Comparison of ENCODE assay signal across 20 mouse cellular contexts in the genomic region with DNA sequence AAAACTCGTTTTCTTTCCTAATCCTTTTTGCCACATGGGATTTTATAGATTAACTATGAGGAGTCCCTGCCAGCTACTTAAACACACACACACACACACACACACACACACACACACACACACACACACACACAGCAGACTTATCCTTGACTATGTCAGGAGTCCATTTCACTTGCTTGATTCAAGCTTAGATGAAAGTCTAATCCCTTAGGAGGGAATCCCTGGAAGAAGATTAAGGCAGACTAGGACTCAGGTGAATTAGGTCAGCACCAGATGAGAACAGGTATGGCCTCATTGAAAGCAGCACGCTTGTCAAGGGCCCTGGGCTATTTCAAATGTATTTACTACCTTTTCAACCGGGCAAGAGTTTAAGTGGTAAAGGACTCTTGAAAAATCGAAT.
DNase-seq lines count a peak whose midpoint lies in the region; ATAC-seq lines count a peak whose summit lies in the region.
"Had no signal": no experiment of that assay in that cellular context is flagged by ENCODE, and none has a peak within 500 bp of the region (broad histone marks: within the 10 kb centered on the region; RNA-seq: fewer than 3 reads in every experiment).

No protein-coding gene starts in this region.

- peaks cover 8% of the 10 kb centered on the region for H3K4me1 ChIP-seq in liver, embryonic 12.5 days
- no peaks in the 10 kb centered on the region for H3K4me1 ChIP-seq in forebrain, embryonic 13.5 days
- H3K4me1 ChIP-seq: embryonic facial prominence, embryonic 12.5 days; forebrain, embryonic 15.5 days had no signal

- H3K4me2 ChIP-seq in liver, embryonic 12.5 days, result no peak overlapping the region
- H3K4me2 ChIP-seq in forebrain, embryonic 13.5 days, result no peak overlapping the region
- H3K4me2 ChIP-seq: embryonic facial prominence, embryonic 12.5 days; forebrain, embryonic 12.5 days; forebrain, embryonic 15.5 days had no signal

- H3K27ac ChIP-seq in liver, embryonic 12.5 days, result no peak overlapping the region
- no peak overlapping the region for H3K27ac ChIP-seq in forebrain, embryonic 13.5 days
- H3K27ac ChIP-seq: embryonic facial prominence, embryonic 12.5 days; forebrain, embryonic 10.5 days; forebrain, embryonic 12.5 days; forebrain, embryonic 15.5 days had no signal

- no peaks in the 10 kb centered on the region for H3K9me3 ChIP-seq in liver, embryonic 12.5 days (replicated peaks)
- no peaks in the 10 kb centered on the region for H3K9me3 ChIP-seq in forebrain, embryonic 13.5 days (replicated peaks)
- H3K9me3 ChIP-seq: embryonic facial prominence, embryonic 12.5 days; forebrain, embryonic 10.5 days; forebrain, embryonic 12.5 days; forebrain, embryonic 15.5 days had no signal

- no peak overlapping the region for H3K9ac ChIP-seq in liver, embryonic 12.5 days
- H3K9ac ChIP-seq in forebrain, embryonic 13.5 days, result no peak overlapping the region
- H3K9ac ChIP-seq: embryonic facial prominence, embryonic 12.5 days; forebrain, embryonic 12.5 days; forebrain, embryonic 15.5 days; forebrain, postnatal 0 days had no signal

- H3K4me3 ChIP-seq in liver, embryonic 12.5 days, result no peak overlapping the region
- no peak overlapping the region for H3K4me3 ChIP-seq in forebrain, embryonic 13.5 days
- H3K4me3 ChIP-seq: embryonic facial prominence, embryonic 12.5 days; forebrain, embryonic 10.5 days; forebrain, embryonic 12.5 days; forebrain, embryonic 15.5 days had no signal

- peak; percentile 62 for DNase-seq in retina, adult 2 months (ENCODE audit: low read depth, low spot score)
- peak; percentile 70 for DNase-seq in retina, postnatal 1 day
- DNase-seq in heart, adult 11 months, result no peak
- DNase-seq: adrenal gland, adult 2 months; adrenal gland, postnatal 10 days; adrenal gland, postnatal 25 days; cerebellum, adult 11 months; cerebellum, adult 18-20 months; cerebellum, adult 8-10 months; cerebellum, adult 9-11 months; cerebellum, postnatal 14 days; cerebellum, postnatal 36 days; embryo, embryonic 11 days; forebrain, postnatal 0 days had no signal

- H3K36me3 ChIP-seq in liver, embryonic 12.5 days, result no peaks in the 10 kb centered on the region
- peaks cover 4% of the 10 kb centered on the region; the same call in 1 of the 2 replicates for H3K36me3 ChIP-seq in forebrain, embryonic 13.5 days (ENCODE audit: poor library complexity, severe bottlenecking)
- H3K36me3 ChIP-seq: embryonic facial prominence, embryonic 12.5 days; forebrain, embryonic 10.5 days; forebrain, embryonic 12.5 days; forebrain, embryonic 15.5 days had no signal

- ATAC-seq in liver, embryonic 12.5 days, result no peak
- no peak for ATAC-seq in forebrain, embryonic 13.5 days
- ATAC-seq: forebrain, embryonic 15.5 days; forebrain, postnatal 0 days had no signal

- no peaks in the 10 kb centered on the region; the same call in 1 of the 2 replicates for H3K27me3 ChIP-seq in liver, embryonic 12.5 days (replicated peaks)
- H3K27me3 ChIP-seq in forebrain, embryonic 13.5 days, result no peaks in the 10 kb centered on the region
- H3K27me3 ChIP-seq: embryonic facial prominence, embryonic 12.5 days; forebrain, embryonic 12.5 days; forebrain, embryonic 15.5 days had no signal

- 59% methylated on average over 4 of the region's 4 CpGs for WGBS in liver, embryonic 12.5 days (ENCODE audit: insufficient replicate concordance)
- WGBS in forebrain, embryonic 13.5 days, result 76% methylated on average over 4 of the region's 4 CpGs
